Mouse (Mus musculus): ENCODE measurements around the gene Npdc1.

- no peak for TF ChIP-seq CTCF (IDR thresholded peaks at IDR 0.05; ENCODE audit: low read depth)
- no peak for TF ChIP-seq EP300 (IDR thresholded peaks at IDR 0.05; ENCODE audit: low read depth)
These were observed 4.6 kb upstream of the Npdc1 start for GRCm38 (mm10) chr2:25394281-25395221.

Measured in heart, postnatal 0 days (tissue).